Mouse (Mus musculus): ENCODE measurements around the gene Toporsl. TPM values are rescaled to one million over a fixed set of nuclear protein-coding genes. Genes with fewer than 3 reads are reported as not detected.

Toporsl gene
- not detected in 2 replicates for polyA plus RNA-seq (2011; ENCODE audit: insufficient read length, low read depth, missing spikeins)

DNA sequence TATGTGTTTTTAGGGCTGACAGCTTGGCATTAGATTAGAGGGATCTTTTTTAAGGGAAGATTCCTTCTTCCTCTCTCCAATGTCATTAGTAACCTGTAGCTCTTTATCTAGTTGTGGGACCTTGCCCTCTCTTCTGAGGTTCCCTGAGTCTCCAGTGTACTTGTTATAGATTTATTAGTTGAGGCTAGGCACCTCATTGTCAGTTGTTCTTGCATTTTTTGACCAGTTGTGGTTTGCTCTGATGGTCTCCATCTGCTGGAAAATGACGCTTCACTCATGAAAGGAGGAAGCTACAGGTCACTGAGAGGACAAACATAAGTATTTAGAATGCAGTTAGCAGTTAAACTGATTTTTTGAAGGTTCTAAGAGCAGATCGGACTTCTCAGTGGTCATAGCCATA, at the start of gene Toporsl:
Toporsl (plus strand) TSS at position 348 of the 400 bp plus-strand sequence.
- Histone ChIP-seq H3K27ac (ENCODE audit: insufficient read depth, low read length) (no peak within 1 kb of the TSS), H3K4me3 (ENCODE audit: insufficient read depth, low read length) (no peak within 1 kb of the TSS), H3K4me1 (ENCODE audit: control insufficient read depth, insufficient read depth, low read length) (no peaks in the 10 kb centered on the region)
- TF ChIP-seq CTCF (IDR thresholded peaks at IDR 0.05; ENCODE audit: borderline replicate concordance, insufficient read depth, low read length), result no peak
- no peak for TF ChIP-seq POLR2A (IDR thresholded peaks at IDR 0.05; ENCODE audit: low read depth, low read length)

DNA sequence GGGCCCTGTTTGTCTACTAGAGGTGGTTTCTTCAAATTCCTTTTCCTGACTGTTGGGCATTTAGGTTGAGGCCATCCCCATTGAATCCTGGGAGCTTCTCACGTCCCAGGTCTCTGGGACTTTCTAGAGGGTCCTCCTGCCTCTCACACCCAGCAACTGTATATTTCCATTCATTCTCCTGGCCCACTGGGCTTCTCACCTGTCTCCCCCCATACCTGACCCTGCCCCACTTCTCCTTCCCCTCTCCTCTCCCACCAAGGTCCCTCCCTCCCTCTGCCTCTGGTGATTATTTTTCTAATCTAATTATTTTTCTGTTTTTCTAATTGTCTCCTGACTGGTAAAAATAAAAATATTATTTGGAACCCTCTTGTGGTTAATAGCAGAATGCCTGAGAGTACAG, 38.4 kb upstream of the Toporsl start:
- H3K4me3 ChIP-seq (ENCODE audit: insufficient read depth, low read length), result no peak overlapping the region
- no peak for TF ChIP-seq POLR2A (IDR thresholded peaks at IDR 0.05; ENCODE audit: low read depth, low read length)
- no peak for TF ChIP-seq CTCF (IDR thresholded peaks at IDR 0.05; ENCODE audit: borderline replicate concordance, insufficient read depth, low read length)

DNA sequence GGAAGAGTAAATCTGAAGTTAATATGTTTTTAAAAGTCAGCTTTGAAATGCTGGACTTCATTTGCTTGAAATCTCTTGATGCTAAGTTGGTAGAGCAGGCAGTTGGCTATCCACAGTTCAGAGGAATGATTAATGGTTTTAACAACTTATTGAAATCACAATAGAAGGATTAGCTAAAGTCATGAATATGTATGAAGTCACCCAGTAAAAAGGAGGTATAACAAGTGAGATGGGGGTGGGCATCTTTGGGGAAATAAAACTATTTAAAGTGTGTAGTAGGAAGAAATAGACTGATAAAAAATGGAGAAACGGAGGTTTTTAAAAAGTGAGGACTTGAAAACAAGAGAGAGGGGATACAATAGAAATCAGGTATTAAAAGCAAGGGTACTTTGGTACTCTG, 38.0 kb upstream of the Toporsl start:
- H3K27ac ChIP-seq (ENCODE audit: insufficient read depth, low read length), result no peak overlapping the region
- no peaks in the 10 kb centered on the region for H3K4me1 ChIP-seq (ENCODE audit: control insufficient read depth, insufficient read depth, low read length)
- TF ChIP-seq POLR2A (IDR thresholded peaks at IDR 0.05; ENCODE audit: low read depth, low read length) (no peak), CTCF (IDR thresholded peaks at IDR 0.05; ENCODE audit: borderline replicate concordance, insufficient read depth, low read length) (no peak)
- no peak overlapping the region for H3K4me3 ChIP-seq (ENCODE audit: insufficient read depth, low read length)

More for the DNA sequence above, 38.4 kb upstream of the Toporsl start:
- Histone ChIP-seq H3K4me1 (ENCODE audit: control insufficient read depth, insufficient read depth, low read length) (no peaks in the 10 kb centered on the region), H3K27ac (ENCODE audit: insufficient read depth, low read length) (no peak overlapping the region)

DNA sequence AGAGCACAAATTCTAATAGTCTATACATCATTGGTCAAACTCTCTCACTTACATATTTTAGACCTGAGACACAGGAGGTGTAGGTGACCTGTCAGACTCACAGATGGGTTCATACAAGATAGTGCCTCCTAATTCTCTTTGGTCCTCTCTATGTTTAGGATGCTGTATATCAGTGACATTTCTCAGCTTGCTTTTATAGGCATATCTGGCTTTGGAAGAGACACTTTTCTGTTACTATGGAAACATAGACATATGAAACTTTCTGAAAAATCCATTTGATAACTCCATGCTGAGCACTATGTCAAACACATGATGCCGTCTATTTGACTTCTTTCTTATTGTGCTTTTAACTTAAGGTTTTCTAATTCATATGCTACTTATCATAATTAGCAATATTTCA, 32.2 kb upstream of the Toporsl start:
- no peak overlapping the region for H3K27ac ChIP-seq (ENCODE audit: insufficient read depth, low read length)
- no peak overlapping the region for H3K4me3 ChIP-seq (ENCODE audit: insufficient read depth, low read length)
- no peaks in the 10 kb centered on the region for H3K4me1 ChIP-seq (ENCODE audit: control insufficient read depth, insufficient read depth, low read length)
- no peak for TF ChIP-seq POLR2A (IDR thresholded peaks at IDR 0.05; ENCODE audit: low read depth, low read length)
- TF ChIP-seq CTCF (IDR thresholded peaks at IDR 0.05; ENCODE audit: borderline replicate concordance, insufficient read depth, low read length), result no peak

DNA sequence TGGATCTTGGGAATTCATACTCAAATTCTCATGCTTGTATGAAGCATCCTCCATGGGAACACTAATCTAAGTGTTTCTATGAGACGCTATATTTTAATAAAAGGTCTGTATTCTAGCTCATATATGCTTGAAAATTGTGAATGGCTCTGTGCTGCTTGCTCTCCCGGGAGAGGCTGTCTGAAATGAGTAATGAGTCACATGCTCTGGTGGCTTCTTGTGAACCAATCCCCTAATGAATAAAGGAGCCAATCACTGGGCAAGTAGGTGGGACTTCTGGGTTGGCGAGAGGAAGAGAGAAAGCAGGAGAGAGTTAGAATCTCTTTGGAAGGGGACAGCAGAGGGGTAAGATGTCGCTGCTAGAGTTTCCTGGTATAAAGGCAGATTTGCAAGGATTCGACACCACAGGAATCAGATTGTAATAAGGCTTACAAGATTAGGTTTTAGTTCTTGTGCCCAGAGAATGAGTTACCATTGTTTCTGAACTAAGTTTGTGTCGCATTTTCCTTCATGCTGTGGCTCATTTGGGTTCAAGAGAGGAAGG, 9.8 kb upstream of the Toporsl start:
- H3K27ac ChIP-seq (ENCODE audit: insufficient read depth, low read length), result no peak overlapping the region
- H3K4me1 ChIP-seq (ENCODE audit: control insufficient read depth, insufficient read depth, low read length), result no peaks in the 10 kb centered on the region
- no peak overlapping the region for H3K4me3 ChIP-seq (ENCODE audit: insufficient read depth, low read length)
- no peak for TF ChIP-seq CTCF (IDR thresholded peaks at IDR 0.05; ENCODE audit: borderline replicate concordance, insufficient read depth, low read length)
- TF ChIP-seq POLR2A (IDR thresholded peaks at IDR 0.05; ENCODE audit: low read depth, low read length), result no peak

DNA sequence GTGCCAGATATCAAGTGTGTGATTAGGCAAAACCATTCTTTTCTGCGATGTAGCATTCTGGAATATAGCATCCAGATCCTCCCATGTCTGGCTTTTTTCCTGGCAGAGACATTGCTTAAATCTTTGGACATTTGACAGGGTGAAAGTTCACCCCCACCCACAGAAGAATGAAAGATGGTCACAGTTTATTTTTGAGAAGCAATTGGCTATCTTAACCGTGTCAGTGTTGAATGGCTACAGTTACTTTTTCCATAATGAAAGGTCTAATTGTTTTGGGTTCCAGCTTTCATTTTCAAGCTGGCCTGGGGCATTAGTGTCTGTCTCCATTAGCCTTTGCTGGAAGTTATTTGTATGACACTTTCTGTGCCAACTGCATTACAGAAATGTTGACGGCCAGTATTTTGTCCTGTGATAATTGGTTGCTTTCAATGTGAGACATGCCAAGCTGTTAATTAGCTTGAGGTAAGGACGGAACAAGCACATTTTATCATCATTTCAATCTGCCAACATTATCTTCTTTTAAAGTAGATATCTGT, 2.2 kb upstream of the Toporsl start:
- H3K4me1 ChIP-seq (ENCODE audit: control insufficient read depth, insufficient read depth, low read length), result no peaks in the 10 kb centered on the region

DNA sequence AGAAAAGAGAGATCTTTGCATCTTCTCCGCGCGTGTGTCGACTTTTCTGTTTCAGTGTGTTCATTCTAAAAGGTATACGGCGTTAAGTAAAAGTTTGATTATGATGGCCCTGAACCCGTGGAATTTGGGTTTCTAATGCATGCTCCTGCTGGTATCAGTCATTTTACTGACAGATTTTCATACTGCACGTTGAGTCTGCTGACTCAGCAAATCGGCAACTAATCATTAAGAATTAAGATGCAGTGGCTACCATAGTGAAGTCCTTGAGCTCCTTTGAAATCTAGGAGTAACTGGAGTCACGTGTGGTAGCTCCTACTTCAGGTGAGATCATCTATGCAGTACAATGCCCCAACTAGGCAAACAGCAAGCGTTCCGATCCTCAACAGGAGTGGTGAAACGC, 1.4 kb upstream of the Toporsl start:
- H3K4me3 ChIP-seq (ENCODE audit: insufficient read depth, low read length), result no peak overlapping the region
- H3K4me1 ChIP-seq (ENCODE audit: control insufficient read depth, insufficient read depth, low read length), result no peaks in the 10 kb centered on the region
- no peak overlapping the region for H3K27ac ChIP-seq (ENCODE audit: insufficient read depth, low read length)
- TF ChIP-seq POLR2A (IDR thresholded peaks at IDR 0.05; ENCODE audit: low read depth, low read length), result no peak
- no peak for TF ChIP-seq CTCF (IDR thresholded peaks at IDR 0.05; ENCODE audit: borderline replicate concordance, insufficient read depth, low read length)

More for the DNA sequence above, 2.2 kb upstream of the Toporsl start:
- no peak overlapping the region for H3K4me3 ChIP-seq (ENCODE audit: insufficient read depth, low read length)
- TF ChIP-seq POLR2A (IDR thresholded peaks at IDR 0.05; ENCODE audit: low read depth, low read length) (no peak), CTCF (IDR thresholded peaks at IDR 0.05; ENCODE audit: borderline replicate concordance, insufficient read depth, low read length) (no peak)
- H3K27ac ChIP-seq (ENCODE audit: insufficient read depth, low read length), result no peak overlapping the region

DNA sequence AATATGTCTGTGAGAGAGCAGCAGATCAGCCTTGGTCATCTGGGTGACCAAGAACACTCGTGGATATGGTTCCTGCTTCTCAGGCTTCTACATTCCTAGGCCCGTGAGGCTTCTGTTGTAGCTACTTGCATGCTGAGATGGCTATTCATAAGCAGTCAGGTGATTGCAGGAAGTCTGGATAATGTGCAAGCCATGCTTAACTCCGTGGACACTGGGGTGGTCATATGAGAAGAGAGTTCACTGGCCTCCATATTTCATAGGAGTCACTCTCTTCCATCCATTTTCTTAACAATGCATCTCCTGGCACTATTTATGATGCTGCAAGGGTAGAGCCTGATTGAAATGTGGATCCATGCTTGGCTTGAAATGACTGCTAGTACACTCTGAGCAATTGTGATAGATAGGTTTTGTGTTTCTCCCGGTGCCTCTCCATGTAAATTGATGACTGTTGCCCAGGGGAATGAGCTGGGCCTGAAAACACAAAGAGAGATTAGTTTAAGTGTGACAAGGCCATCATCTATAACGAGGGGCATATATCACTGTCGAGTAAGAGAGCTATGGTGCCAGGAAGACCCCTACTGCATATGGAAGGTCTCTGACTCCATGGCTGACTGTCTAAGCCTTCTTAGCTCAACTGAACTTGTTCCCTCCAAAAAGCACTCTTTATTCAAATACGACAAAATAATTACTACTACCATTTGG, 2.3 kb downstream of the Toporsl start:
- Histone ChIP-seq H3K4me1 (ENCODE audit: control insufficient read depth, insufficient read depth, low read length) (no peaks in the 10 kb centered on the region), H3K4me3 (ENCODE audit: insufficient read depth, low read length) (no peak overlapping the region), H3K27ac (ENCODE audit: insufficient read depth, low read length) (no peak overlapping the region)
- TF ChIP-seq CTCF (IDR thresholded peaks at IDR 0.05; ENCODE audit: borderline replicate concordance, insufficient read depth, low read length) (no peak), POLR2A (IDR thresholded peaks at IDR 0.05; ENCODE audit: low read depth, low read length) (no peak)

DNA sequence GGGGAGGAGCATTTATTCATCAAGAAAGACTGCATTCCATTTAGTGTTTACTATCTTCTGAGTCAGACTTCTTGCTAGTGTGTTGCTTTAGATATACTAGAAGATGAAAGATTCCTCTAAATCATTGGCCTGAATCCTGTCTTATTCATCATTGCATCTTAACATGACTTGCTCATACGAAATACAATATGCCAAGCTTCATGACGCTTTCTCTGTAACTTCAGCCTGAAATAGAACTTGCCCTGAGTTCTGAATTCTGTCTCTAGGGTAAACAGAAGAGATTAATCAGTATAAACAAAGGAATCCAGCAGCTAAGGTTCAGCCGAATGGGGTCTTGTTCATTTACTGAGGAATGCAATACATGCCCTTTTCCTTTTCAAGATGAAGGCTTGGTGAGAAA, 10.8 kb downstream of the Toporsl start:
- Histone ChIP-seq H3K27ac (ENCODE audit: insufficient read depth, low read length) (no peak overlapping the region), H3K4me3 (ENCODE audit: insufficient read depth, low read length) (no peak overlapping the region), H3K4me1 (ENCODE audit: control insufficient read depth, insufficient read depth, low read length) (no peaks in the 10 kb centered on the region)
- TF ChIP-seq POLR2A (IDR thresholded peaks at IDR 0.05; ENCODE audit: low read depth, low read length) (no peak), CTCF (IDR thresholded peaks at IDR 0.05; ENCODE audit: borderline replicate concordance, insufficient read depth, low read length) (no peak)

DNA sequence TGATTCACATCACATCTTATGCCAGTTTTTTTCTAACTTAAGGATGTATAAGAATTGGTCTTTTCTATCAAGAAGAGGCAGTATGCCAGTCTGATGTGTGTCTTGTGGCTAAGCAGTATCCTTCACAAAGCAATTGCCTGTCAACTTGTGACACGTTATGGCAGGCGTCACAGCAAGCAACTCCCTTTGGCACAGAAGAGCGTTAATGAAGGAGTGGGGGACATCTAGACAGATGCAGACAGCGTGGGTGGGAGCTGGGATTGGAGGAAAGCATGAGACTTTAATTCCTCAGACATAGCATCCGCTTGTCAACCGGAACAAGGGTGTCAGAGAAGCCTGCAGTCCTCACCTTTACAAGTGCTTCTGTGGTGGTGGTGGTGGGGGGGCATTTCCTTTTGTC, 38.9 kb downstream of the Toporsl start:
- TF ChIP-seq POLR2A (IDR thresholded peaks at IDR 0.05; ENCODE audit: low read depth, low read length), result no peak
- no peak for TF ChIP-seq CTCF (IDR thresholded peaks at IDR 0.05; ENCODE audit: borderline replicate concordance, insufficient read depth, low read length)
- Histone ChIP-seq H3K4me3 (ENCODE audit: insufficient read depth, low read length) (no peak overlapping the region), H3K27ac (ENCODE audit: insufficient read depth, low read length) (no peak overlapping the region), H3K4me1 (ENCODE audit: control insufficient read depth, insufficient read depth, low read length) (no peaks in the 10 kb centered on the region)
